Mouse (Mus musculus) erythroblast, embryonic 14.5 days (primary cell): ENCODE data around the gene Slc10a2.

Experiments used
- GATA1 ChIP-seq: IDR thresholded peaks from 2 replicates; pipeline ENCODE4 v1.6.1; 2012; ENCODE audit warnings: low read length, inconsistent platforms, mixed read lengths
- TAL1 ChIP-seq: IDR thresholded peaks from 3 replicates; pipeline ENCODE4 v1.6.1; 2012; ENCODE audit warnings: low read length, inconsistent platforms, mixed read lengths

GRCm38 (mm10) chr8:5095392-5095791 lies 9.8 kb downstream of the Slc10a2 start:
- TF ChIP-seq GATA1 (no peak), TAL1 (no peak)
